Mouse (Mus musculus) heart, embryonic 12.5 days (tissue): ENCODE results near the gene Neil1. TPM values are rescaled to one million over a fixed set of nuclear protein-coding genes. Genes with fewer than 3 reads are reported as not detected.

Source experiments
- ATAC-seq: fragments of 200-750 bp; cut with Nextera tagmentation; 2 replicates; pipeline ENCODE4 v1.8.0; 2017; ENCODE audit warnings: moderate TSS enrichment, moderate library complexity; ENCODE audit not compliant: insufficient number of reproducible peaks, low FRiP score
- H3K27ac ChIP-seq: fragments of 300-500 bp; sonication (generic); 2 replicates; pipeline ENCODE4 v1.5.1; 2016; ENCODE audit warnings: mild to moderate bottlenecking, moderate library complexity; ENCODE audit not compliant: poor library complexity, severe bottlenecking
- H3K27me3 ChIP-seq: fragments of 300-500 bp; sonication (generic); replicated peaks from 2 replicates; pipeline ENCODE4 v1.6.1; 2016; ENCODE audit warnings: mild to moderate bottlenecking, moderate library complexity
- H3K36me3 ChIP-seq: fragments of 300-500 bp; sonication (generic); 2 replicates; pipeline ENCODE4 v1.6.1; 2016; ENCODE audit warnings: mild to moderate bottlenecking, moderate library complexity
- H3K4me1 ChIP-seq: fragments of 300-500 bp; sonication (generic); replicated peaks from 2 replicates; pipeline ENCODE4 v1.6.1; 2016; ENCODE audit warnings: mild to moderate bottlenecking
- H3K4me2 ChIP-seq: fragments of 300-500 bp; sonication (generic); 2 replicates; pipeline ENCODE4 v1.6.1; 2016; ENCODE audit warnings: mild to moderate bottlenecking, moderate library complexity
- H3K4me3 ChIP-seq: fragments of 300-500 bp; sonication (generic); 2 replicates; pipeline ENCODE4 v1.5.1; 2016; ENCODE audit warnings: mild to moderate bottlenecking
- H3K9ac ChIP-seq: fragments of 300-500 bp; sonication (generic); 2 replicates; pipeline ENCODE4 v1.6.1; 2016; ENCODE audit warnings: mild to moderate bottlenecking, moderate library complexity
- H3K9me3 ChIP-seq: fragments of 300-500 bp; sonication (generic); replicated peaks from 2 replicates; pipeline ENCODE4 v1.6.1; 2016; ENCODE audit warnings: mild to moderate bottlenecking, moderate library complexity
- WGBS: fragments of 180-500 bp; shearing (Covaris S2); methylation state at CpG from one replicate; pipeline ENCODE4 v1.1.7; 2016; 5-methylcytosine and 5-hydroxymethylcytosine counted together
- polyA plus RNA-seq: library from polyadenylated mRNA; unstranded; fragments of >200 nt; fragmentation: Nextera tagmentation; extraction: Ambion mirVana; gene quantifications from 2 replicates; pipeline ENCODE4 v1.2.1, GENCODE M21; 2016

The Neil1 gene
- polyA plus RNA-seq, 1 experiment from 2014 or later: 5.2 TPM

GRCm38 (mm10) chr9:57139110-57139509, 9.0 kb downstream of the Neil1 start:
- 86% methylated on average over 9 of the region's 9 CpGs for WGBS
- no peak overlapping the region for H3K4me2 ChIP-seq
- H3K27me3 ChIP-seq: no peaks in the 10 kb centered on the region
- ATAC-seq: no peak
- H3K9me3 ChIP-seq: no peaks in the 10 kb centered on the region
- peaks cover 98% of the 10 kb centered on the region for H3K36me3 ChIP-seq
- H3K4me1 ChIP-seq: no peaks in the 10 kb centered on the region
- H3K27ac ChIP-seq: no peak overlapping the region
- no peak overlapping the region for H3K9ac ChIP-seq
- no peak overlapping the region for H3K4me3 ChIP-seq

- Histone ChIP-seq H3K4me2 (no peak overlapping the region), H3K4me1 (no peaks in the 10 kb centered on the region), H3K9me3 (no peaks in the 10 kb centered on the region), H3K36me3 (peaks cover 95% of the 10 kb centered on the region), H3K27ac (no peak overlapping the region), H3K9ac (no peak overlapping the region), H3K4me3 (no peak overlapping the region), H3K27me3 (no peaks in the 10 kb centered on the region)
- no peak for ATAC-seq
- 92% methylated on average over 6 of the region's 6 CpGs for WGBS
Measured at GRCm38 (mm10) chr9:57138507-57138906, 9.6 kb downstream of the Neil1 start.

- Histone ChIP-seq H3K4me3 (no peak overlapping the region), H3K9me3 (no peaks in the 10 kb centered on the region), H3K9ac (no peak overlapping the region), H3K4me1 (no peaks in the 10 kb centered on the region), H3K27ac (no peak overlapping the region), H3K27me3 (no peaks in the 10 kb centered on the region), H3K36me3 (peaks cover 88% of the 10 kb centered on the region), H3K4me2 (no peak overlapping the region)
- no peak for ATAC-seq
- WGBS: 90% methylated on average over 9 of the region's 9 CpGs
Measured at GRCm38 (mm10) chr9:57137777-57138176, 10.3 kb downstream of the Neil1 start.

- no peaks in the 10 kb centered on the region for H3K27me3 ChIP-seq
- H3K27ac ChIP-seq: no peak overlapping the region
- no peak overlapping the region for H3K4me3 ChIP-seq
- no peak overlapping the region for H3K4me2 ChIP-seq
- peaks cover 83% of the 10 kb centered on the region for H3K36me3 ChIP-seq
- ATAC-seq: no peak
- H3K9ac ChIP-seq: no peak overlapping the region
- no peaks in the 10 kb centered on the region for H3K4me1 ChIP-seq
- WGBS: 84% methylated on average over 6 of the region's 6 CpGs
- no peaks in the 10 kb centered on the region for H3K9me3 ChIP-seq
Measured at GRCm38 (mm10) chr9:57137246-57137645, 10.9 kb downstream of the Neil1 start.

- no peaks in the 10 kb centered on the region for H3K9me3 ChIP-seq
- no peaks in the 10 kb centered on the region for H3K27me3 ChIP-seq
- peak within 1 kb of the TSS; percentile 96 for H3K27ac ChIP-seq
- H3K9ac ChIP-seq: peak within 1 kb of the TSS; percentile 85
- H3K4me1 ChIP-seq: peaks cover 11% of the 10 kb centered on the region
- under 1% methylated on average over 58 of the region's 58 CpGs for WGBS
- peak; percentile 93 for ATAC-seq
- H3K4me2 ChIP-seq: peak within 1 kb of the TSS; percentile 94
- H3K4me3 ChIP-seq: peak within 1 kb of the TSS; percentile 87
- peaks cover 44% of the 10 kb centered on the region for H3K36me3 ChIP-seq
Measured at GRCm38 (mm10) chr9:57130577-57131433, 17.3 kb downstream of the Neil1 start, which contains the start of gene Man2c1. TSS of gene Man2c1 (plus strand) at chr9:57130690.

- peaks cover 41% of the 10 kb centered on the region for H3K36me3 ChIP-seq
- H3K4me1 ChIP-seq: peaks cover 11% of the 10 kb centered on the region
- H3K4me3 ChIP-seq: peak overlapping the region; percentile 87
- H3K9ac ChIP-seq: peak overlapping the region; percentile 42; the same call in 1 of the 2 replicates
- H3K9me3 ChIP-seq: no peaks in the 10 kb centered on the region
- no peak overlapping the region for H3K27ac ChIP-seq
- no peaks in the 10 kb centered on the region for H3K27me3 ChIP-seq
- no peak for ATAC-seq
- peak overlapping the region; percentile 94 for H3K4me2 ChIP-seq
Measured at GRCm38 (mm10) chr9:57129641-57130040, 18.5 kb downstream of the Neil1 start.

- ATAC-seq: no peak
- H3K4me3 ChIP-seq: no peak overlapping the region
- 90% methylated on average over 13 of the region's 13 CpGs for WGBS
- H3K36me3 ChIP-seq: peaks cover 72% of the 10 kb centered on the region
- no peak overlapping the region for H3K4me2 ChIP-seq
- H3K9ac ChIP-seq: no peak overlapping the region
- no peaks in the 10 kb centered on the region for H3K9me3 ChIP-seq
- H3K27ac ChIP-seq: no peak overlapping the region
- 0 out of 2 replicates have a peak, but pooled peaks cover 1% of the 10 kb centered on the region for H3K4me1 ChIP-seq
- no peaks in the 10 kb centered on the region for H3K27me3 ChIP-seq
Measured at GRCm38 (mm10) chr9:57117261-57117755, 30.8 kb downstream of the Neil1 start.

Other genes starting within 250 kb of the Neil1 start
- gene Snx33, start 219.9 kb downstream of the Neil1 start, polyA plus RNA-seq: 10.2 and 10.5 TPM in 2 replicates
- 58.2 and 65.0 TPM in 2 replicates for gene Imp3, start 210.8 kb downstream of the Neil1 start, polyA plus RNA-seq
- gene Snupn, start 197.4 kb downstream of the Neil1 start, polyA plus RNA-seq: 16.7 and 17.4 TPM in 2 replicates
- gene Ptpn9, start 153.4 kb downstream of the Neil1 start, polyA plus RNA-seq: 22.4 and 22.9 TPM in 2 replicates
- gene Sin3a, start 76.3 kb downstream of the Neil1 start, polyA plus RNA-seq: 29.3 and 29.6 TPM in 2 replicates
- 57.1 and 59.6 TPM in 2 replicates for gene Man2c1, start 17.6 kb downstream of the Neil1 start, polyA plus RNA-seq
- 60.3 and 61.5 TPM in 2 replicates for gene Commd4, start 10.0 kb upstream of the Neil1 start, polyA plus RNA-seq
- not detected in 2 replicates for gene Trcg1, start 88.3 kb upstream of the Neil1 start, polyA plus RNA-seq
- 17.4 and 17.9 TPM in 2 replicates for gene 1700017B05Rik, start 114.3 kb upstream of the Neil1 start, polyA plus RNA-seq